Mouse (Mus musculus) CH12.LX (cell line): ENCODE data around the gene Il11ra1. TPM values are rescaled to one million over a fixed set of nuclear protein-coding genes. Genes with fewer than 3 reads are reported as not detected.
A peak's percentile ranks its signal among the peaks of the same experiment; 100 is the strongest.

Experiments
- DNase-seq: peaks from one replicate; pipeline ENCODE4 v3.0.0-alpha.2; 2013; ENCODE audit errors: extremely low read depth
- H3K27ac ChIP-seq: 2 replicates; pipeline ENCODE4 v1.5.1; 2012; ENCODE audit warnings: low read depth, mild to moderate bottlenecking, control low read depth, moderate library complexity; ENCODE audit not compliant: insufficient read depth
- H3K27me3 ChIP-seq: replicated peaks from 2 replicates; pipeline ENCODE3; 2012; ENCODE audit warnings: inconsistent platforms
- H3K36me3 ChIP-seq, 2 experiments: replicated peaks in 1 of 2; 2 replicates each; pipeline versions ENCODE3 to v1.6.1; 2012; ENCODE audit warnings: inconsistent platforms in 1 of 2, low read length in 1 of 2, mild to moderate bottlenecking in 1 of 2, mixed read lengths in 1 of 2, moderate library complexity in 1 of 2; ENCODE audit not compliant: control insufficient read depth in 1 of 2, insufficient read depth in 1 of 2
- H3K4me1 ChIP-seq, 2 experiments: 2 replicates each; pipeline ENCODE4 v1.6.1; 2012; ENCODE audit warnings: inconsistent platforms in 1 of 2, moderate library complexity in 1 of 2; ENCODE audit not compliant: insufficient read depth in 2 of 2, control insufficient read depth in 1 of 2
- H3K4me2 ChIP-seq: 2 replicates; pipeline ENCODE4 v1.6.1; 2012; ENCODE audit warnings: low read depth, mild to moderate bottlenecking, control low read depth; ENCODE audit not compliant: poor library complexity, insufficient read depth, severe bottlenecking
- H3K4me3 ChIP-seq, 3 experiments: fragments of 150-350 bp in 1 of 3; sonication (generic) in 1 of 3; replicated peaks in 1 of 3; 2 replicates each; pipeline versions ENCODE3 to v1.5.1; 2011 to 2012; ENCODE audit warnings: low read depth in 2 of 3, low read length in 2 of 3, mild to moderate bottlenecking in 2 of 3, moderate library complexity in 2 of 3, control low read depth in 1 of 3, improper control_type of control experiment in 1 of 3, inconsistent platforms in 1 of 3, mixed read lengths in 1 of 3; ENCODE audit not compliant: poor library complexity in 1 of 3
- H3K79me2 ChIP-seq: replicated peaks from 2 replicates; pipeline ENCODE4 v1.6.1; 2012; ENCODE audit warnings: mild to moderate bottlenecking, moderate library complexity; ENCODE audit not compliant: control insufficient read depth, poor library complexity, insufficient read depth, severe bottlenecking; ENCODE audit errors: extremely low read depth
- H3K9ac ChIP-seq: 2 replicates; pipeline ENCODE4 v1.6.1; 2012; ENCODE audit warnings: low read depth, mild to moderate bottlenecking, control low read depth, moderate library complexity; ENCODE audit not compliant: insufficient read depth
- H3K9me3 ChIP-seq: replicated peaks from 2 replicates; pipeline ENCODE3; 2012; ENCODE audit warnings: low read length, inconsistent platforms, mixed read lengths
- CTCF ChIP-seq, 2 experiments: IDR thresholded peaks in 1 of 2; conservative IDR thresholded peaks in 1 of 2; 2 replicates each; pipeline ENCODE4 v1.5.1; 2011 to 2012; ENCODE audit warnings: low read depth in 2 of 2, low read length in 2 of 2, improper control_type of control experiment in 1 of 2, inconsistent platforms in 1 of 2, mild to moderate bottlenecking in 1 of 2, moderate library complexity in 1 of 2
- E2F4 ChIP-seq: IDR thresholded peaks from 2 replicates; pipeline ENCODE4 v1.6.1; 2011; ENCODE audit warnings: low read depth, low read length, improper control_type of control experiment; ENCODE audit not compliant: insufficient replicate concordance
- HCFC1 ChIP-seq: IDR thresholded peaks from 2 replicates; pipeline ENCODE4 v1.6.1; 2012; ENCODE audit warnings: low read depth, mild to moderate bottlenecking, inconsistent platforms, low read length, improper control_type of control experiment
- MAX ChIP-seq: IDR thresholded peaks from 2 replicates; pipeline ENCODE4 v1.6.1; 2011; ENCODE audit warnings: low read length, improper control_type of control experiment
- MAZ ChIP-seq: IDR thresholded peaks from 2 replicates; pipeline ENCODE4 v1.6.1; 2012; ENCODE audit warnings: low read depth, mild to moderate bottlenecking, inconsistent platforms, low read length, improper control_type of control experiment, moderate library complexity
- MXI1 ChIP-seq: IDR thresholded peaks from 2 replicates; pipeline ENCODE4 v1.6.1; 2011; ENCODE audit warnings: mild to moderate bottlenecking, low read depth, low read length, improper control_type of control experiment
- MYC ChIP-seq: IDR thresholded peaks from 2 replicates; pipeline ENCODE4 v1.6.1; 2011; ENCODE audit warnings: low read depth, mild to moderate bottlenecking, improper control_type of control experiment, low read length
- TCF12 ChIP-seq: IDR thresholded peaks from 2 replicates; pipeline ENCODE4 v1.6.1; 2014; ENCODE audit warnings: low read depth, mild to moderate bottlenecking, inconsistent platforms, low read length, improper control_type of control experiment
- USF2 ChIP-seq: conservative IDR thresholded peaks from 2 replicates; pipeline ENCODE4 v1.6.1; 2011; ENCODE audit warnings: low read depth, low read length, improper control_type of control experiment
- ZNF384 ChIP-seq: IDR thresholded peaks from 2 replicates; pipeline ENCODE4 v1.6.1; 2012; ENCODE audit warnings: low read depth, low read length, improper control_type of control experiment, inconsistent platforms
- dilution Hi-C: fragments of 300-500 bp; cut with MboI; formaldehyde crosslinking; loops from 2 replicates; pipeline ENCODE4 v1.14.3; 2020; ENCODE audit warnings: low sequenced_read_pairs; ENCODE audit not compliant: extremely low pct_unique_long_range_greater_than_20kb, extremely low pct_ligation_motif_present
- in situ Hi-C: fragments of 300-500 bp; cut with MboI; formaldehyde crosslinking; loops from 3 replicates; pipeline ENCODE4 v1.14.3; 2019; ENCODE audit warnings: low sequenced_read_pairs, low pct_ligation_motif_present, low pct_unique_long_range_greater_than_20kb, mixed read lengths
- polyA plus RNA-seq: library from polyadenylated mRNA; unstranded; fragments of >175 nt; gene quantifications from 2 replicates; pipeline ENCODE4 v1.2.1, GENCODE M21; 2012; ENCODE audit warnings: low read depth; ENCODE audit not compliant: insufficient read length
- total RNA-seq, 2 experiments: library from RNA; depleted of rRNA; stranded (reverse); fragments of 300-350 nt in 1 of 2; fragments of >200 nt in 1 of 2; gene quantifications; 2 replicates each; pipeline ENCODE4 v1.2.3; 2012 to 2014

Gene Il11ra1
- total and polyA plus RNA-seq, 3 experiments, result 1.3 to 4.8 (median 4.2) TPM

DNA sequence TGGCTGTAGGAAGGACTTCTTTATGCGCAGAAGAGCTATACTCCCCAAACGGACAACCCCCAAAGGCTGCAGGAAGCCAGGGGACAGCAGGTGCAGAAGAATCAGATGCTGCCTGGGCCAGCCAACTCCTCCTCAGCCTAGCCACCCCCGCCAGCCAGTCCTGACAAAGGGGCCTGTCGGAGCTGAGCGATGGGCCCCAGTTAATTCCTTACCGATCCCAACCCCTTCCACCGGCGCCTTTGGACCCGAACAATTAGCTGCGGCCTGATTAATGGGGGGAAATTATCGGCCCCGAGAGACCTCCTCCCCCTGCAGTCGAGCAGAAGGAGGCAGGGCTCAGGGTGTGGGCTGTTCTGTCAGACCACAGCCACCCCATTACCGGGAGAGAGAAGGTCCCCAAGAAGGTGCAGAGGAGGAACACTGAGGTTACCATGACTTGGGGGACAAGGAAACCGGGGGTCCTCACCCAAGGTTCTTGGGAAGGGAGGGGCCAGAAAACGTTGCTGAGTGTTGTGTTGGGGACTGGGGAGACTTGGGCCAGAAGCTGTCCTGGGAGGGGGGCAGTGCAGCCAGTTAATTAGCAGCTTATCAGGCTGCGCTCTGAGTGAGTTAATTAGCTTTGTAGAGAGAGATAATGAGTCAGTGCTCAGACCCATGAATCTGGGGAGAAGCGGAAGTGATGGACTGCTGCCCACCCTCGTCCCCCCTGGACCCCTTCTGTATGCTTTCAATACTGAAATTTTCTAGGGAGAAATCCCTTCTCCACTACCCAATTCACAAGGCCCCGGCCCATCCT, 27.2 kb downstream of the Il11ra1 start:
- Histone ChIP-seq H3K9ac (no peak overlapping the region), H3K36me3 (no peaks in the 10 kb centered on the region), H3K4me3 (no peak overlapping the region), H3K9me3 (no peaks in the 10 kb centered on the region)
- TF ChIP-seq E2F4, result no peak
- TF ChIP-seq TCF12, result no peak
- TF ChIP-seq ZNF384, result no peak
- no peak for TF ChIP-seq MAZ
- TF ChIP-seq USF2, result no peak
- TF ChIP-seq HCFC1, result no peak
- TF ChIP-seq, all 38 proteins: peak for 0
- Histone ChIP-seq H3K27ac (no peak overlapping the region), H3K4me1 (peaks cover 4 to 16% of the 10 kb centered on the region in 2 experiments), H3K79me2 (peaks cover 9% of the 10 kb centered on the region), H3K4me2 (no peak overlapping the region), H3K27me3 (peaks cover 72% of the 10 kb centered on the region)
- in situ Hi-C loops, result no loop called here
- DNase-seq, result no peak
- dilution Hi-C loops, result no loop called here

DNA sequence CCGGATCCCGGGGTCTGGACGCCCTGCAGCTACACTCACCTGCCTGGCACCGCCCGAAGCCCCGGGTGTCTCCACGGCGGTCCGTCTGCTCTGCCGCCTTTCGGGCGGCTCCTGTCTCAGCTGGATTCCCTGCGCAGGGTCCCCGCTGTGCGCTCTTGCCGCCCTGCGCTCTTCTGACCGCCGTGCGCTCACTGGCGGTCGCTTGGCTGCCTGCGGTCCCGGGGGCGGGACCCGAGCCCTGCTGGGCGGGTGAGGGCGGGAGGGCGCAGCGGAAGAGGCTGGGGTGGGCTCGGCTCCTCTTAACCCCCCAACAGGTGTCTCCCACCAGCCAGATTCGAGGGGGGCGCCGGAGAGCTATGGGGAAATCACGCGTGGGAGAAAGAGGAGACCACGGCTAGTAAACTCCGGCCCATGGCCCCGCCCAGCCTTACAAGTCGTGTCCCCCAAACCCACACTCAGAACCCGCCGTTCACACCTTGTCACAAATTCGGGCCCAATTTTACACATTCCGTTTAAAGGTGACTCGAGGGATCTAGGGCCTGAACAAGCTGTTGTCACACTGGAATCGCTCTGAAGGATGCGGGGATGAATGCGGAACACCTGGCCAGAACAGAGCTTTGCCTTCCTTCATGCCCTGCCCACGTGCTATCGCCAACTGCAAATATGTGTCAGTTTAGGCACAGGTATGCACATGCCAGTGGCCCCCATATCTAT, 31.4 kb downstream of the Il11ra1 start, which contains the start of gene Arid3c:
Arid3c (minus strand) TSS at position 91 of the 714 bp plus-strand sequence.
- Histone ChIP-seq H3K4me1 (peaks cover 4 to 7% of the 10 kb centered on the region in 2 experiments), H3K27ac (no peak within 1 kb of the TSS), H3K4me3 (peak within 1 kb of the TSS in 1 of 3 experiments; percentile 32), H3K4me2 (peak within 1 kb of the TSS; percentile 99), H3K27me3 (peaks cover 79% of the 10 kb centered on the region), H3K9me3 (peaks cover 3% of the 10 kb centered on the region), H3K36me3 (no peaks in the 10 kb centered on the region), H3K9ac (no peak within 1 kb of the TSS), H3K79me2 (no peaks in the 10 kb centered on the region)
- in situ Hi-C loops (no loop called here), dilution Hi-C loops (no loop called here)
- no peak for DNase-seq
- TF ChIP-seq MAX (peak; percentile 31; the same call in 1 of the 2 replicates), CTCF (conservative IDR thresholded peaks at IDR 0.05 in 1 of 2, IDR thresholded peaks at IDR 0.05 in 1 of 2; ENCODE audit: low read depth in 2 of 2, low read length in 2 of 2) (no peak), MXI1 (0 out of 2 replicates have a peak, but pooled peaks have one; percentile 32), MYC (0 out of 2 replicates have a peak, but pooled peaks have one; percentile 26)
